Mouse (Mus musculus) urinary bladder, postnatal 36 days (tissue): ENCODE data around the gene Adpgk.
"Not testable (repeated sequence)": the region's sequence is repeated elsewhere in the genome, so short reads cannot be mapped to it uniquely, and the experiment has no call there.

Source experiments
- DNase-seq, 2 experiments: peaks; one replicate each; pipeline ENCODE4 v3.0.0; 2022; ENCODE audit warnings: low spot score in 2 of 2, mixed read lengths in 1 of 2

Adpgk gene

DNA sequence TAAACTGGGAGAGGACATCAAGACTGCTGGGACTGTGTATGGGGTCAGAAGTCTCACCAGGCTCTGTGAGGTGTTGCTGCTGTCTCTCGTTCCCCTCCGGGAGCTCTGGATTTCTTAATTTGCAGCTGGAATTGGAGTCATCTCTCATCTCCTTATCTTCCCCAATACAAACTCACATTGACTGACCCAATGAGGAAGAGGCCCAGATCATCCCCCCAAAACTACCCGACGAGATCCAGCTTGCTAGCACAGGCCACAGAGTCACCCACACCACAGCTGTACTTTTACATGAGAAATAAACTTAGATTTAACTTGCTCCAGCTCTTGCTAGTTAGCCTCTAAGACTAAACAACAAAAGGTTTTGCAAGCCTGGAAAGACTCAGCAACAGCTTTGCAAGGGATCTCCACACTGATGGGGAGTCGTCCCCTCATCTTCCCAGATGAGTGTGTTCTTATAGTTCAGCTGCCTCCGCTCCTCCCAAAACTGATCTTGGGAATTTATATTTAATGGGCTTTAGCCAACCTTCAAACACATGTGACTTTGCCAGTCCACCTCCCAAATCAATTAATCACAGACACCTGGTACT, 1.7 kb upstream of the Adpgk start:
- DNase-seq = no peak

DNA sequence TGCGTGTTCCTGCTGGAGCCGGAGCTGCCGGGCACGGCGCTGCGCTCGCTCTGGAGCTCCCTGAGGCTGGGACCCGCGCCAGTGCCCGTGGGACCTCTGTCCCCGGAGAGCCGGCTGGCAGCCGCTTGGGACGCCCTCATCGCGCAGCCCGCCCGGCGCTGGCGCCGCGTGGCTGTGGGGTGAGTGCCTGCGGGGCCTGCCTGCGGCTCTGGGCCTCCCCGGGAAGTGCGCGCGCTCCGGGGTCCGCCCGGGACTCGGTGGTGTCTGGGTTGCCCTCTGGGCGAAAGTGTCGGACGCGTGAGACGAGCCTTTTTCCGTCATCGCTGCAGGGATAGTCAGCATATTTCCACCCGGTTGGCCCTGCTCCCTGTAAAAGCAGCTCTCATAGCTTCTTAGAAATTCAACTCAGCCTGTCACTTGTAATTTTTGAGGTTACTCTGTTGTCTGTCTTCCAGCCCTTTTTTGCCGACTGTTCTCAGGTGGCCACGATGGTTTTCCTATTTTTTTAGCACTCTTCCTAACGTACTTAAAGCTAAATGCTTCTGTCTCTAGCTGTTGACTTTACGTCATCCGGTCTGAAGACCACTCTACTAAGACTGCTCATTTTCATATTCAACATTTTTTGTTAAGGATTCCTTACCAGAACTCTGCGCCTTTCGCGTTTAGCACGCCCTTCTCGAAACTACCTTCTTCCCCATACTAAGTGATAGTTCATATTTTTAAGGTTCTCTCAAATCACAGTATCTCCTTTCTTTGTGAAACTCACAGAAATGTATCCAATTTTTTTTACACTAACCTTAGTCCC, 532 bp downstream of the Adpgk start:
- no peak for DNase-seq

DNA sequence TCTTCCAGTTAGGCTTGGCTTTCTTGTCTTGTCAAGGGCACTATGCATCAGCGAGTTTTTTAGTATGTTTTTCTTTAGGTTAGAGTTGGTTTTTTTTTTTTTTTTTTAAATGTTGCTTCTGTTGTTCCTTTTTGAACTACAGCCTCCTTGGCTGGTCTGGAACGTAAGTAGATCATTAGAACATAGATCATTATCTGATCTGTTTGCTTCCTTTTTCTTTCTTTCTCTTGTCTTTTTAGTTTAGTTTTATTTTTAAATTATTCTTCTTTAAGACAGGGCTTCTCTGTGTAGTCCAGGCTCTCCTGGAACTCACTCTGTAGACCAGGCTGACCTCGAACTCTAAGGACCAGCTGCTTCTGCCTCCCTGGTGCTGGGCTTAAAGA, 1.1 kb downstream of the Adpgk start:
- no peak for DNase-seq

DNA sequence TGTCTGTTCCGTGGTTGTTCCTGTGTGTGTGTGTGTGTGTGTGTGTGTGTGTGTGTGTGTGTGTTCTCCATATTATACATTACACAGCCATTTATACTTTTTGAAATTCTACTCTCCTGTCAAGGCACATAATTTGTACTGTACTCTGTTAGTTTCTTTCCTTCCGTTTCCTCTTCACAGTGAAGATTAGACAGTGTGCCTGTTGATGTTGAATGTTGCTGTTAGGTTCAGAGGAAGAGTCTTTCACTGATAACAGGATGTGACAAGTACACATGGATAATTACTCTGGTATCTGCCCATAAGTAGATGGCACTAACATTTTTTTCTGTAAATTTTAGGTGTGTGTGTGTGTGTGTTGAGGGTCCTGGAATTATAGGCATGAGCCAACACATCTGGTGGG, 5.1 kb downstream of the Adpgk start:
- DNase-seq = no peak

DNA sequence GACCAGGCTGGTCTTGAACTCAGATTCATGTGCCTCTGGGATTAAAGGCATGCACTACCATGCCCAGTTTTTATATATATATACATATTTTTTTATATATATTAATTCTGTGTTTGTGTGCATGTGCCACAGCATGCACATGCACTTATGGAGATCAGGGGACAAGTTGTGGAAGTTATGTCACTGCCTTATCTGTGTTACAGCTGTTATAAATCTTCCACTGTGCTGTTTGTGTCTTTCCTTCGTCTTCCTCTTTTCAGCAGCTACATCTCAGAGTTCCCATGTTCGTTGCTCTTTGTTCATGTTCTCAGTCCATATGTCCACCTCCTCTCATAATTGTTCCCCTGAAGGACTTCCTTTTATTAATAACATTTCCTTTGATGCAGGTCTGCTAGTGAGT, 16.5 kb downstream of the Adpgk start:
- DNase-seq = no peak

DNA sequence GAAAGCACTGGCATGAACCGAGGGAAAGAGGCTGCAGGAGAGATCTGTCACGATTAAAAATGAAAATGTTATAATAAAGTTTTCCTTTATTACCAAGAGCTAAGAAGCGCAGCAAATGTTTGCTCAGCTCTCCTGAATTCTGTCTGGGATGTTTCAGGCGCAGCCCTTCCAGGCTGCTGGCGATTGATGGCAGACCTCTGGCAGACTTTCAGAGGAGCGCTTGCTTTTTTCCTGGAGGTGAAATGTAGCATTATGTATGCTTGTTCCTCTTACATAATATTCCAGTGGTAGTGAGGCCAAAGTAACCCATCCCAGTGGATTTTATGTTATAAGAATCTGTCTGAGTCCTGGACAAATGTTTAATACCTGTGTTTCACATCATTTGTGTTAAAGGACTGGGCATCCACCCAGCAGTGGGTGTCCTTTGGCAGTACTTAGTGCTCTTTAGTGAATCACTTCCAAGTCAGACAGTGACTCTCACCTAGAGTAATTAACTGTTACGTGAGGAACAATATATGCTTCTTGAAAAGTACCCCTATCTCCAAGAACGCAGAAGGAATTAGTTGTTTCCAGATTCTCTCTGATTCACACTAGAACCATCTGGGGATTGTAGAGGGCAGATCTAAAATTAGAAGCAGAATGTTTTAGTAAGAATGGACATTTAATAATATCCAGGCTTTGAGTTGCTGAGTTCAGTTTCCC, 19.4 kb downstream of the Adpgk start:
- no peak for DNase-seq

DNA sequence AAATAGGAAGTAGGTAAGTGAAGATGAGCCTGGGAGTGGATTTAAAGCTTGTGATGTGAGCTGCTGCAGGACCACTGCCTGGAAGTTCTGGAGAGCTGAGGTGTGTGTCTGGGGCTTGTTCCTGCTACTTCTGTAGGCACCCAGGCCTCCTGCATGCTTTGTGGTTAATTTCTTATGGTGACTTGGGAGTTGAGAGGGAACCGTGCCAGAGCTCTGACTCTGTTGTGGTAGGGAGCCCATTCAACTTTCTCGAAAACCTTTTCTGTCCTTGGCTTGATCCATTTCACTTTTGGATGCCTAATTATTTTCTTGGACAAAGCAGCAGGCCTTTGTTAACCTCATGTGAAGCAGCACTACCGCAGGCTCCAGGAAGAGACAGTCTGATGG, 19.9 kb downstream of the Adpgk start:
- no peak for DNase-seq

DNA sequence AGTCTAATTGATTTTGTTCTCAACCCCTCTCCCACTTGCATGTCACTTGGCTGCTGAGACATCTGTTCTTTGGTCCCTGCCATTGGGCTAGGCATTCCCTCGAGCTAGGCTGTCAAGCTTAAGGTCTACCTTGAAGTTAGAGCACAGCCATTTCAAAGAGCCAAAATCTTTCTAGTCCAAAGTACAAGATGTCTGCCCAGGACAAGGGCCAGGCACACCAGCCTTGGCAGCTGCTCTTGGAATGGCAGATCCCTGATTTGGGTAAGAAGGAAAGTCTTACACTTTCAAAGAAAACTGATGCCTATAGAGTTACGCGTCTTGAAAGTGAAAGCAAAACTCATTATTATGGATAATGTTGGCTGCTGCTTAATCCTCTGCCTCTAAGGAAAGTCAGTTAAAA, 24.8 kb downstream of the Adpgk start:
- no peak for DNase-seq

DNA sequence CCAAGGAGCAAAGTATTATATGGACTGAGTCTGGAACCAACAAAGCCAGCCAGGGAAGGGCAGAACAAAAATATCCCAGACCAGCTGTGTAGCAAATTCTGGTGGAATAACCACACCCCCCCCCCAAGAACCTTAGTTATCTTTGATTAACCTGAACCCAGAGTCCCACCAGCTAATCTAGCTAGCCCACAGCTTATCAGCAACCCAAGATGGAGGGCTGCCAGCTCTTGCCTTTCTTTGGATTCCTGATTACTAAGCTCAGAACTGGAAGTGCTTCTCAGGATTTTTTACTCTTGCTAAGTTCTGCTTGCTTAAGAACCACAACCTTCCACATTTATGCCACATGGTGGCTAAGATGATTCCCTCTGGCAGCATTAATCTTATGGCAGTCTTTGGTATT, 33.0 kb downstream of the Adpgk start:
- DNase-seq = no peak

DNA sequence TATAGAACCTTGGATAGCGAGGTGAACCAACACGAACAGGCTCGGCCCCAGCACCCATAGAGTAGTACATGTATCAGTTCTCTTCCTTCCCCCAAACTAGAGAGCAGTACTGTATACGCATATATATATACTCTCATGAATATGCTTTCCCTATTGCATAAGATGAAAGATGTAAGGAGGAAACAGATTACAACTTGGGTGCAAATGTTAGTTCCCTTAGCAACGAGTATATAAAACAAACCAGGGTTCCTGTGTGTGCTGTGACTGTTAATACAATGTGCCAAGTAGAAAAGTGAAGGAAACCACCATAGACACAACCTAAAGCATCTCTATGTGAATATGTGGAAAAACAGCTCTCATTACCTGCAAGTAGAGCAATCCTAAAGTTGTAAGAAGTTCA, 38.7 kb downstream of the Adpgk start:
- no peak for DNase-seq

DNA sequence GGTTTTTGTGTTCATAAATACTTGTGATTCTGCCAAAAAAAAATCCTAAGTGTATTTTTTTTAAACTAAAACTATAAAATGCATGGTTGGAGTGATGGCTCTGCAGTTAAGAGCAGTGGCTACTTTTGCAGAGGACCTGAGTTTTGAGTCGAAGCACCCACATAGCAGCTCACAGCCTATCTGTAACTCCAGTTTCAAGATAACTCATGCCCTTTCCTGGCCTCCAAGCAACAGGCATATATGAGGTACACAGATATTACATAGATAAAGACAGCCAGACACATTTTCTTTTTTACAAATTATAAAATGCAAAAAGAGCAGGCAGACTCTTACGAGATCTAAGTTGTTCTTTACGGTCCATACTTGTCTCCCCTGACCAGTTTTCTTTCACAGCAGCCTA, 45.2 kb downstream of the Adpgk start:
- no peak for DNase-seq

DNA sequence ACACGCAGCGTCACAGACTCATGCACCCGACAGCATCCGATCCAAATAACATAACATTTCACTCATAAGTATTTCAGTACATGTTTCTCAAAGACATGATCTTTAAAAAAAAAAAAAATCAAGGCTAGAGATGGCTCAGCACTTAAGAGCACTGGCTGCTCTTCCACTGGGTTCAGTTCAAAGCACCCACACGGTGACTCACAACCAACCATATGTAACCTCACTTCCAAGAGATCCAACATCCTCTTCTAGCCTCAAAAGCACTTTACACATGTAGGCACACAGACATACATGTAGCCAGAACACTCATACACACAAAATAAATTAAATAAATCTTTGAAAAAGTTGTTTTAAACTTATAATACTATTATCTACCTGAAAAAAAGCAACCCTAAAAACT, 46.5 kb downstream of the Adpgk start:
- no peak for DNase-seq

DNA sequence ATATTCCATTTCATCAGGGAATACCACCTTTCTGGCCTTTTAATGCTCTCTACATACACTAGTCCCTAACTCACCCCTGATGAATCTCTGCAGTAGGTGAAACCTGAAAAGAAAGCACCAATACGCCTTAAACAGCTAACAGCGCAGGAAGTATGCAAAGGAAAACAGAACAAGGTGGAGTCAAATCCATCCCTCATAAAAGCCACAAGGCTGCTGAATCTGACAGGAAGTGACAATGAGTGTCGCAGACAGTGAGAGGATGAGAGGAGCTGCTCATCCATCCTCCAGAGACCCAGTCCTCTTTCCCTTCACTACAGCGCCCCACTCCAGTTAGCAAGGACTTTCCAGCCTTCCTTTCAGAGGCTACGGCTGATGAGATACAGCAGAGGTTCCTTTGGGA, 47.1 kb downstream of the Adpgk start:
- no peak for DNase-seq

DNA sequence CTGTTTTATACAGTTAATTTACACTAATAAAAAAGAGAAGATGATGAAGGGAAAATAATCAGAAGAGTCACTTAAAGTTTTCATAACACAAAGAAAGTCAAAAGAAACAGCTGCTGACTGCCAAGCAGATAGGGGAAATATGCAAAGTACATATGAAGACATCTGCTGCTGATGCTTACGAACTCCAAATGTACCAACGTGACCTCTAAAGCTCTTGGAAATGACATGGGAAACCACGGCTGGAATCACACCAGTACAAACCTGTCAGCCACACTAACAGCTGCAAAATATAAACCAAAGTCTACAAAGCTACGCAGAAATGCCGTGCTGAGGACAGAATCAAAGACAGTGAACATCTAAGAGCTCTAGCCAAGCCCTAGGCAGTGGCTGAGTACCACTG, 47.7 kb downstream of the Adpgk start:
- DNase-seq = no peak

DNA sequence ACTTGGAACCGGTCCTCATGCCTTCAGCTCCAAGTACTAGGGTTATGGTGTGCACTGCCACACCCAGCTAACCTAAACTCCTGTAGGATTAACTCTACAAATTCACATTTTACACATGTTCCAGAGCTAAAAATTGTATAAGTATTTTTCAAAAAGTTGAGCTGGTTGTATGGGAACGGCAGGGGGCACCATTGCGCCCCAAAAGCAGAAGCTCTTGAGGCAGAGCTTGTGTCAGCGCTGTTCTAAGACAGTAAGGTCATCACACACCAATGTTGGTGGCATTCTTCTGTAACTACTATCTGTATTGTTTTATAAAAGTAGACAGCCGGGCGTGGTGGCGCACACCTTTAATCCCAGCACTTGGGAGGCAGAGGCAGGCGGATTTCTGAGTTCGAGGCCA, 48.6 kb downstream of the Adpgk start:
- DNase-seq = no peak

DNA sequence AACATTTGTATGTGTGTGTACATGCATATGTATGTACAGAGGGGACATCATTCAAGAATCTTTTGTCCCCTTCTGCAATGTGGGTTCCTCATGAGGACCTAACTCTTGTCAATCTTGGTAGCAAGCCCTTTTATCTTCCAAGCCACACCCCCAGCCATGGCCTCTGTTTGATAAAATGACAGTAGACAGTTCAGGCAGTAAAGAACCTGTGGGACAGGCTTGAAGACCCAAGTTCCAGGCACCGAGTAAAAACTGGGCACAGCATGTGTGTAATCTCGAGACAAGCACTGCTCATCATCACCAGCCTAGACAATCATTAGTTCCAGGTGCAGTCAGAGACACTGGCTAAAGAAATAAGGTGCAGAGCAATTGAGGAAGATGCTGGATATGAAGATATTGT, 54.8 kb downstream of the Adpgk start:
- no peak for DNase-seq

DNA sequence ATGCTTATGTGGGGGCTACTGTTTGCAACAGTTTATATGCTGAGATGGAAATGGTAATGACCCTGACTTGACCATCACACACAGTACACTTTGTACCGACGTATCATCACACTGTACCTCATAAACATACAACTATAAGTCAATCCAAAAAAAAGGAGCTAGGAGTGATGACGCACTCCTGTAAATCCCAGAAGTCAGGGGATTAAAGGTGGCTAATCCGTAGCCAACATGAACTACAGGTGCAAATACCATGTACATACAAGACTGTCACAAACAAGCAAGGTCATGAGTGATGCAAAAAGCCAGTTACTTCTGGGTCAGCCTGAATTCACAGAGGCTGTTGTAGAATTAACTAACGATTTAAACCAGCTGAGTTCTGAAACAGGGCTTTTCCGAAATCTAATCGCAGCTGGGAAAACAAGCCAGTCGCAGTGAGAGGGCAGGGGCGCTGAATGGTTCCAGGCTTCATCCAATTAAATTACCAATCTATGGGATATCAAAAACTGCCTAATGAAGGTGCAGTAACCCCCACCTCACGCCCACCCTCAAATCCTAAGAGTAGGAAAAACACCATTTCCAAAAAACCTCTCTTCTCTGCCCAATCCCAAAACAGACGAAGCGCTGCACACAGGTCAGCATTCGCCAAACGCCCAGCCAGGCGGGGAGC, 61.4 kb downstream of the Adpgk start:
- DNase-seq = no peak

DNA sequence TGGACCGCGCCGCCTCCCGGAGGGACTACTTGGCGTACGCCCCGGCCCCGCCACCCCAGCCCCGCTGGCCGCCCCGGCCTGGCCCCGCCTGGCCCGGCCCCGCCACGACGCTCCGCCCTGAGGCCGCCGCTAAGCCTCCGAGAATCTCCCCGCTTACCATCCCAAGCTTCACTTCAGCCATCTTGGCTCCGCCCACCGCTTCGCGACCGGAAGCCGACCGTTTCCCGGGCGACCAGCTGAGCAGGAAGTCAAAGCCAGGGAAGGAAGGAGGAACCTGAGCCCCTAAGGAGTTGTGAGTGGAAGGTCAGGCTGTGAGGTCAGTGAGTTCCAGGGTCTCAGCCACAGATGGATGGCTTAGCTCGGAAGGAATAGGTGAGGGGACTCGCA, 61.9 kb downstream of the Adpgk start, which contains the start of gene Bbs4:
Bbs4 (minus strand) TSS at position 256 of the 387 bp plus-strand sequence.
- peak; percentile 87 to 94 for DNase-seq

DNA sequence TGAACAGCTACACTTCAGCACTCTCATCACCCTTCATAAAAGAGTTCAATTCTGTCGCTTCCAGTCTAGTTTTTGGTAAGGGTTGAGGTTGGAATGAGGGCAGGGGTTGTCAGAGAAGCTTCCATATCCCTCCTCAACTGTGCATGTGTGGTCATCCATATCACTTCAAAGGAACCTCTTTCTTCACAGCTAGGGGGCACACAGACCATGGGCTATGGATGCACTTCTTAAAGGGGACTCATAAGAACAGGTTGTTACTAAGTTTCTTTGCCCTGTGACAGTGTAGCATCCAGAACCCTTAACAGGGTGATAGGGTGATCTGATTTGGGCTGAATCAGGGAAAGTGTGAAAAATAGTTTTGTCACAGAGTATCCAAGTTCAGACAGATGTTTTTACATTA, 66.7 kb downstream of the Adpgk start:
- not testable (repeated sequence) for DNase-seq

DNA sequence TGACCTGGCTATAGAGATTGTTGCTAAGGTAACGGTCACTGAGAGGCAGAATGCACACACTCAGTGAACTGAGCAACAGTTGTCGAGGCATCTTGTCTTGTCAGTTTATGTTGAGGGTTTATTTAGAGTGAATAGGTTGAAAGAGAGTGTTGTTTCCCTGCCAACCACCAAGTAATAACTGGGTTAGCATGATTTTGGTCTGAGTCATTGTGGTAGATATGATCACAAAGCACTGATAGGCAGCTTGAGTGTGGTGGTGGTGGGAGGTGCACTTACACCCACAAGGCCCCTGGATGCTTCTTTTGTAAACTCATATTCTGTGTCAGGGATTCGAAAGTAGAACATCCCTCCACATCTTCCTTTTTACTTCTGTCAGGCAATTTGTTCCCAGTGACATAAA, 69.1 kb downstream of the Adpgk start:
- DNase-seq = not testable (repeated sequence)

DNA sequence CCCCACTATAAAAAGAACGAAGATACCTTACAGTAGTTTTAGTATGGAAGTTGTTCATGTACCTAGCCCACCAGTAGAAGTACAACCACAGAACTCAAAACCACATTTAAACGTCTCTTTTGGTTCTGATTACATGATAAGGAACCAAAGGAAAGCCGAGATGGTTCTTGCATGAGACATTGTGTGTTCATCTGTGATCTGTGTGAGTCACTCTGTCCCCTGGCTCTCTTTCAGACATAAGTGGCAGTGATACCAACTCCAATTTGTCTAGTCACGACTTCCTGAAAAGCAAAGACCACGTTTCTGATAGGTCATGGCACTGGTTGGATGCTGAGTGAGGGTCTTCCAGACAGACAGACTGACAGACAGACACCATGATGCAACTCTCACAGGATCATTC, 77.9 kb downstream of the Adpgk start:
- no peak for DNase-seq

DNA sequence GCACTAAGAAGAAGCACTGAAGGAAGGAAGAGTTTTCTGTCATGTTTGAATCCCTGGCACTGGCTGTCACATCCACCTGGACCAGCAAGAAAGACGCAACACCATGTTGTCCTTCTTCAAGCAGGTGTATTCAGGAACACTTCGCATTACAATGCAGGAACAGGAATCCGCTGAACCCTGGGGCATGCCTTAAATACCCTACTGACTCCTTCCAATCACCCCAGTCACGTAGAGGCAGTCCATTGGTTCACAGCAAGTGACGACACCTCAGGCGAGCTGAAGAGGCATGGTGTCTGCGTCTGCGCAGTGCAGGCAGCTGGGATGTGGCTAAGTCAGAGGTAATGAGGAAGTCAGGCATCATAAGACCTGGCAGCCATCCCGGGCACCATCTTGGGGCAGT, 78.3 kb downstream of the Adpgk start:
- DNase-seq = no peak
